Mouse (Mus musculus) adipose tissue, adult 10 weeks (tissue): ENCODE measurements around the gene Olfr983. TPM values are rescaled to one million over a fixed set of nuclear protein-coding genes. Genes with fewer than 3 reads are reported as not detected.

ENCODE experiments used
- polyA plus RNA-seq: library from polyadenylated mRNA; stranded (reverse); fragments of 350-450 nt; fragmentation: Illumina TruSeq; extraction: RNeasy Lipid Tissue Mini Kit (QIAGEN cat#74804); gene quantifications from one replicate; pipeline ENCODE4 v1.2.3, GENCODE M21; 2014; ENCODE audit warnings: low read depth, low replicate concordance

The Olfr983 gene
- not detected for polyA plus RNA-seq

GRCm38 (mm10) chr9:40093495-40093894 is at the start of gene Olfr983:
Gene Olfr983 (minus strand): TSS chr9:40093595.

GRCm38 (mm10) chr9:40130084-40130483 is 36.7 kb upstream of the Olfr983 start, which contains the start of gene Olfr985:
Gene Olfr985 (minus strand): TSS chr9:40130184.

GRCm38 (mm10) chr9:40114106-40114505 is 20.7 kb upstream of the Olfr983 start, which contains the start of gene Olfr984:
Gene Olfr984 (minus strand): TSS chr9:40114206.

DNA sequence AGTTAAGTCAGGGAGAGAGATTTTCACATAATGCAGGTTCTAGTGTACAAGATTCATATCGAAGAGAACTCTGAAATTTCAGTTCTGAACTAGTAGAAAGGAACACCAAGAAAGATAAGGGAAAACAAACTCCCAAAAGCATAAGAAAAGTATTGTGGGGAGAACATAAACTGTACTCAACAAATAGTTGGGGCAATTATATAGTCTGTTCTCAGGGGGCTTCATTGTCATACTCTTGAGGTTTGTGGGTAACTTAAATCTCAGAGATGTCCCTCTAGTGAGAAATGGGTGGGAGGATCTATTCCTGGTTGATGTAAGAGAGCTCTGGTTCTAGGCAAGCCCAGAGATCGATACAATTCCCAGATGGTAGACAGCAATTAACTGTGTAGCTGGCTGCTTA is 19.9 kb downstream of the Olfr983 start, which contains the start of gene Olfr982:
Olfr982 (plus strand) TSS at position 301 of the 400 bp plus-strand sequence.

Other genes with a start within 250 kb of the Olfr983 start
- not detected for gene Olfr972, start 227.2 kb downstream of the Olfr983 start, polyA plus RNA-seq
- gene Olfr229, start 186.3 kb downstream of the Olfr983 start, polyA plus RNA-seq, result not detected
- gene Olfr974, start 156.1 kb downstream of the Olfr983 start, polyA plus RNA-seq, result not detected
- not detected for gene Olfr975, start 141.5 kb downstream of the Olfr983 start, polyA plus RNA-seq
- gene Olfr976, start 132.5 kb downstream of the Olfr983 start, polyA plus RNA-seq, result not detected
- not detected for gene Olfr978, start 101.5 kb downstream of the Olfr983 start, polyA plus RNA-seq
- gene Olfr979, start 90.1 kb downstream of the Olfr983 start, polyA plus RNA-seq, result not detected
- not detected for gene Olfr980, start 84.0 kb downstream of the Olfr983 start, polyA plus RNA-seq
- not detected for gene Olfr981, start 72.1 kb downstream of the Olfr983 start, polyA plus RNA-seq
- gene Olfr982, start 19.8 kb downstream of the Olfr983 start, polyA plus RNA-seq, result not detected
- gene Olfr984, start 20.6 kb upstream of the Olfr983 start, polyA plus RNA-seq, result not detected
- not detected for gene Olfr985, start 36.6 kb upstream of the Olfr983 start, polyA plus RNA-seq
- gene Tmem225, start 54.5 kb upstream of the Olfr983 start, polyA plus RNA-seq, result 1.7 TPM
- gene Olfr986, start 87.3 kb upstream of the Olfr983 start, polyA plus RNA-seq, result not detected
- gene Zfp202, start 98.7 kb upstream of the Olfr983 start, polyA plus RNA-seq, result 2.9 TPM
- gene Scn3b, start 175.6 kb upstream of the Olfr983 start, polyA plus RNA-seq, result 3.3 TPM